Mouse (Mus musculus): Measurements from ENCODE around the gene Ralgps1. TPM values are rescaled to one million over a fixed set of nuclear protein-coding genes. Genes with fewer than 3 reads are reported as not detected.

Gene Ralgps1
- polyA plus RNA-seq, 1 experiment from 2014 or later: 14.6 TPM

DNA sequence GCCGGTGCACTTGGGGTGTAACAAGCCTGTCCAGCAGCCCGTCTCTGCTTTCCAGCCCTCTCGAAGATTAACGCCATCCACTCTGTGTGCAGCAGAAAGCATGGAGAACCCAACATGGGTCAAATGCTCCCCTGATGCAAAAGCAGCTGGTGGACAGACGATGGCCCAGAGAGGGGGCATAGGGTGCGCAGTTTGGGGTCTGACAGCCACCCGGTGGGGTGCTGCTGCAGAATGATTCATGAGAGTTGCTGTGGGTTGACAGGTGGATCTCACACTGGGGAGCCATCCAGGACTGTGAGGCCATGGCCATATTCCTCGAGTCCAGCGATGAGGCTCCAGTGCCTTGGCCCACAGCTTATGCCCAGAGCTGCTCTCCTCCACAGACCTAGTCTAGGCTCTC lies 234.0 kb downstream of the Ralgps1 start:
- Histone ChIP-seq H3K27me3 (ENCODE audit: control insufficient read depth, insufficient read depth, low read length) (peaks cover 3% of the 10 kb centered on the region; the same call in 1 of the 2 replicates), H3K36me3 (ENCODE audit: control insufficient read depth, insufficient read depth, low read length) (no peaks in the 10 kb centered on the region), H3K9ac (ENCODE audit: low read length) (no peak overlapping the region), H3K4me1 (ENCODE audit: control insufficient read depth, insufficient read depth, low read length) (no peaks in the 10 kb centered on the region), H3K4me2 (ENCODE audit: low read depth) (no peak overlapping the region), H3K4me3 (ENCODE audit: low read depth, low read length) (no peak overlapping the region), H3K9me3 (ENCODE audit: control insufficient read depth, low read length) (no peaks in the 10 kb centered on the region), H3K27ac (ENCODE audit: low read depth, low read length) (no peak overlapping the region)
- no peak for ATAC-seq (ENCODE audit: insufficient read depth, low FRiP score, low TSS enrichment)
- no peak for DNase-seq (ENCODE audit: low spot score)
- WGBS: 85% methylated on average over 9 of the region's 9 CpGs

DNA sequence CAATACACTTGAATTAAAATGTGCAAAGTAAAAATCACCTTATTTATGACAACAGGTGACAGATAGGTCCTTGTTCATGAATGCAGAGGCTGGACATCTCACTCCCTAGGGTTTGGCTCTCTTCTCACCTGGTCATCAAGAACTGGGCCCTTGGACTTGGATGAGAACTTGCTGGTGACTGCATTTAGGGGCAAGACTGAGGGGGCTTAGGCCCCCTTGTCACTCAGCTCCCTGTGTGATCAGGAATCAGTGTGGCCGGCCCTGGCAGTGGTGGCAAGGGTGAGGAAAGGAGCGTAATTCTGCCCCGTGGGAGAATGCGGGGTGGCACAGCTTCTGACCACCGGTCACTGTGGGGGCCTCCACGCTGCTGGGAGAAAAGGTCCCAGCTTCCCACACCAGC lies 234.9 kb downstream of the Ralgps1 start:
- no peak overlapping the region for H3K4me2 ChIP-seq (ENCODE audit: low read depth)
- H3K36me3 ChIP-seq (ENCODE audit: control insufficient read depth, insufficient read depth, low read length): no peaks in the 10 kb centered on the region
- no peak overlapping the region for H3K4me3 ChIP-seq (ENCODE audit: low read depth, low read length)
- no peak for ATAC-seq (ENCODE audit: insufficient read depth, low FRiP score, low TSS enrichment)
- peaks cover 8% of the 10 kb centered on the region; the same call in 1 of the 2 replicates for H3K27me3 ChIP-seq (ENCODE audit: control insufficient read depth, insufficient read depth, low read length)
- no peak for DNase-seq (ENCODE audit: low spot score)
- no peaks in the 10 kb centered on the region for H3K9me3 ChIP-seq (ENCODE audit: control insufficient read depth, low read length)
- H3K9ac ChIP-seq (ENCODE audit: low read length): no peak overlapping the region
- no peaks in the 10 kb centered on the region; the same call in 1 of the 2 replicates for H3K4me1 ChIP-seq (ENCODE audit: control insufficient read depth, insufficient read depth, low read length)
- 96% methylated on average over 6 of the region's 6 CpGs for WGBS
- no peak overlapping the region for H3K27ac ChIP-seq (ENCODE audit: low read depth, low read length)

DNA sequence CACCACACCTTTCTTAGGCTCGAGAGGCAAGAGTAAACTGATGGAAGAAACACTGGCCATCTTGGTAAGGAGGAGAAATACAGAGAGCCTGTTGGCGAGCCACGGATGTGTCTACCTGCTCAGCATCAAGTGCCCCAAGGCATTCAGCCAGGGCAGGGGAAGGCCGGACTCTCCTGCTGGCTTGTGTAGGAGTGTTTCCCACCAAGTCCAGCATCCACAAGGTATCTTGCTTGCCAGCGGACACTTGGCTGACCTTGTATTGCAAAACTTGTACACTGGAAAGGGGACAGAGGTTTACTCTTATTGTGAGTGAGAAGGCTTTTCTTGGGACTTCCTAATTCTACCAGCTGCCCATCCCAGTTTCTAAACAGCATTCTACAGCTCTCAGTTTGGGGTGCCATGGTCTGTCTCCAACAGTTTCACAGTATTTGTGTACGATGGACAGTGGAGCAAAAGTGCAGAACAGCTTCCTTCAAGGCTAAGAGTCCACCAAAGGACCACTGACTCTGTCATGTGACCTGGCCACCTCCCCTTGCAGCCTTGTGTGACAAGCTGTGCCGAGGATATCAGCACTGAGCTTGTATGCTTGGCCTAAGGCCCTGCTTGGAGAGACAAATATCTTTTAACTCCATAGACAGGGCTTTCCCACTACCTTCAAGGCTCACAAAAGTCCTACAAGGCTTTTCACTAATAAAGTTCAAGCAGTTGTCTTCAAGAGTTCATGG lies 236.4 kb downstream of the Ralgps1 start:
- Histone ChIP-seq H3K9me3 (ENCODE audit: control insufficient read depth, low read length) (no peaks in the 10 kb centered on the region), H3K27me3 (ENCODE audit: control insufficient read depth, insufficient read depth, low read length) (peaks cover 8% of the 10 kb centered on the region; the same call in 1 of the 2 replicates), H3K36me3 (ENCODE audit: control insufficient read depth, insufficient read depth, low read length) (no peaks in the 10 kb centered on the region), H3K4me3 (ENCODE audit: low read depth, low read length) (no peak overlapping the region), H3K4me1 (ENCODE audit: control insufficient read depth, insufficient read depth, low read length) (no peaks in the 10 kb centered on the region; the same call in none of the 2 replicates), H3K9ac (ENCODE audit: low read length) (no peak overlapping the region), H3K27ac (ENCODE audit: low read depth, low read length) (no peak overlapping the region), H3K4me2 (ENCODE audit: low read depth) (no peak overlapping the region)
- peak; percentile 2 for DNase-seq (ENCODE audit: low spot score)
- ATAC-seq (ENCODE audit: insufficient read depth, low FRiP score, low TSS enrichment): no peak
- 81% methylated on average over 7 of the region's 7 CpGs for WGBS

DNA sequence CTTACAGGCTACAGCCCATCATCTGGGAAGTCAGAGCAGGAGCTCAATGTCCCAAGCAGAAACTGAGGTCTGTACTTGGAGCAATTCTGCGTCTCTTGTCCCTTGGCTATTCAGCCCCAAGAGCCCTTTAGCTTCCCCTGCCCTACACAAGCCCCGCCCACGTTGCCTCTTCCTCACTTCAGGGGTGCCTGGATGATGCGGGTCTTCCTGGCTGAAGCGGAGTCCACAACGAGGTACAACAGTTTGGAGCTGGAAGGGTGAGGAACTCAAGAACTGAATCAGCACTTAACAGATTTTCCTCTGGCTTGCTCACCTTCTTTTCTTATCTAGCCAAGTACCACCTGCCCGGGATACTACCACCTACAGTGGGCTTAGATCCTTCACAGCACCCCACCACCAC lies 239.0 kb downstream of the Ralgps1 start:
- Histone ChIP-seq H3K4me1 (ENCODE audit: control insufficient read depth, insufficient read depth, low read length) (no peaks in the 10 kb centered on the region; the same call in none of the 2 replicates), H3K27me3 (ENCODE audit: control insufficient read depth, insufficient read depth, low read length) (peaks cover 15% of the 10 kb centered on the region; the same call in 1 of the 2 replicates), H3K27ac (ENCODE audit: low read depth, low read length) (no peak overlapping the region), H3K4me2 (ENCODE audit: low read depth) (no peak overlapping the region), H3K9me3 (ENCODE audit: control insufficient read depth, low read length) (no peaks in the 10 kb centered on the region), H3K9ac (ENCODE audit: low read length) (no peak overlapping the region), H3K4me3 (ENCODE audit: low read depth, low read length) (no peak overlapping the region), H3K36me3 (ENCODE audit: control insufficient read depth, insufficient read depth, low read length) (no peaks in the 10 kb centered on the region)
- no peak for DNase-seq (ENCODE audit: low spot score)
- ATAC-seq (ENCODE audit: insufficient read depth, low FRiP score, low TSS enrichment): no peak
- WGBS: 7% methylated on average over 7 of the region's 7 CpGs

DNA sequence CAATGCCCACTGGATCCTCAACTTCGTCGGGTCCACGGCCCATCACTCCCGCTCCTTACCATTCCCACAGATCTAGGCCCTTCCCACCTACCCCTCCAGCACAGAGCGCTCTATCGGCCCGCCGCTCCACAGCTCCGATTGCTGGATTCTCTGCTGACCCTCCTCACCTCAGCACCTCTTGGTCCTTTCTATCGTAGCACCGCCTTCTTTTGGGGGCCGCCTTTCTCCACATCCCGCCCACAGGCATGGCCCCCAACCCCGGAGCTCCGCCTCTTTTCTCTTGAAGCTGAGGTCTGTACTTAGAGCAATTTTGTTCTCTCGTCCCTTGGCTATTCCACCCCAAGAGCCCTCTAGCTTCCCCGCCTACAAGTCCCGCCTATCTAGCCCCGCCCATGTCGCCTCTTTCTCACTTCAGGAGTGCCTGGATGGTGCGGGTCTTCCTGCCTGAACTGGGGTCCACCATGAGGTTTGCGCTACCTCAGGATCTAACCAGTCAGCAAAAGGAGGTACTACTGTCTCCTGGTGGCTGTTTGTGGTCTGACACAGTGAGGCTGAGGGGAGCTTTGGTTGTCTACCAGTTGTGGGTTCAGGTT lies 239.7 kb downstream of the Ralgps1 start, which contains the start of gene Garnl3:
Gene Garnl3, minus strand, starts transcription at position 155 of the 593 bp plus-strand sequence.
- Histone ChIP-seq H3K9ac (ENCODE audit: low read length) (peak within 1 kb of the TSS; percentile 2; the same call in 1 of the 2 replicates), H3K27me3 (ENCODE audit: control insufficient read depth, insufficient read depth, low read length) (peaks cover 15% of the 10 kb centered on the region; the same call in 1 of the 2 replicates), H3K4me2 (ENCODE audit: low read depth) (peak within 1 kb of the TSS; percentile 98), H3K9me3 (ENCODE audit: control insufficient read depth, low read length) (no peaks in the 10 kb centered on the region), H3K4me1 (ENCODE audit: control insufficient read depth, insufficient read depth, low read length) (no peaks in the 10 kb centered on the region; the same call in none of the 2 replicates), H3K4me3 (ENCODE audit: low read depth, low read length) (peak within 1 kb of the TSS; percentile 61), H3K27ac (ENCODE audit: low read depth, low read length) (no peak within 1 kb of the TSS), H3K36me3 (ENCODE audit: control insufficient read depth, insufficient read depth, low read length) (no peaks in the 10 kb centered on the region)
- DNase-seq (ENCODE audit: low spot score) (peak; percentile 52), ATAC-seq (ENCODE audit: insufficient read depth, low FRiP score, low TSS enrichment) (peak; percentile 46)
- under 1% methylated on average over 22 of the region's 22 CpGs for WGBS

DNA sequence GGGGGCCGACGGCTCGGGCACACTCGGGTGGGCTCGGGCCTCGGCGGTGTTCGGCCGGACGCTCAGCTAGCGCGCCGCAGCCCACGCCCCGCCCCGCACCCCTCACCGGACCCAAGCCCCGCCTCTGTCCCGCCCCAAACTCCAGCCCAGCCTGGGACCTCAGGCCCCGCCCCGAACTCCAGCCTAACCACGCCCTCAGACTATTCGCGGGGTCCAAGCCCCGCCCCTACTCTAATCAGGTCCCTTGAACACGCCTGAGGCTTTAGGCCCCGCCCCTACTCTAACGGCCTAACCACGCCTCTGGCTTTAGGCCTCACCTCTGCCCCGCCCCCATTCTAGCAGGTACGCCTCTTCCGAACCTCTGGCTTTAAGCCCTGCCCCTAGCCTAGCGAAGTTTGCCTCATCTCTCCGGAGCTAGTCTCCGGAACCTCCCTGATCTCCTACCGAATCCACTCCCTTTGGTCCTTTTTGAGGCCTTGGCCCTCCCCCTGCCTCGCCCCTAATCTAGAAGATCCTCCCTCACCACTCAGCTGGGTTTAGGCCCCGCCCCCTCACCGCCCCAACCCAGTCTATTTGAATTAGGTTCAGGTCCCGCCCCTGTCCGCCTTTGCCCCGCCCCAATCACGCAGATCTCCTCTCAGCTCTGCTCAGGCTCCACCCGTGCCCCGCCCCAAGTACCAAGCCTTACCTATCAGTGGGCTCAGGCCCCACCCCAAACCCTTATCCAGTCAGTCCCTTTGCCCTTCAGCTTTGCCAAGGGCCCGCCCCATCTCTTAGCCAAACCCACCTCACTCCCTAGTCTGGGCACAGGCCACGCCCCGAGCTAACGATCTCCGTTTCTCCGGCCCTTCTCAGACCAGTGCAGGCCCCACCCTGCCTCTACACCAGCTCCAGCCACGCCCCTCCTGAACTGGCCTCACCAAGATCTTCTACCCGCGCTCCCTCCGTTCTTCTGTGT lies 240.5 kb downstream of the Ralgps1 start:
- H3K36me3 ChIP-seq (ENCODE audit: control insufficient read depth, insufficient read depth, low read length): no peaks in the 10 kb centered on the region
- peaks cover 15% of the 10 kb centered on the region; the same call in 1 of the 2 replicates for H3K27me3 ChIP-seq (ENCODE audit: control insufficient read depth, insufficient read depth, low read length)
- ATAC-seq (ENCODE audit: insufficient read depth, low FRiP score, low TSS enrichment): peak; percentile 90
- no peaks in the 10 kb centered on the region for H3K9me3 ChIP-seq (ENCODE audit: control insufficient read depth, low read length)
- H3K4me1 ChIP-seq (ENCODE audit: control insufficient read depth, insufficient read depth, low read length): no peaks in the 10 kb centered on the region; the same call in none of the 2 replicates
- peak overlapping the region; percentile 98 for H3K4me2 ChIP-seq (ENCODE audit: low read depth)
- DNase-seq (ENCODE audit: low spot score): peak; percentile 97
- peak overlapping the region; percentile 61 for H3K4me3 ChIP-seq (ENCODE audit: low read depth, low read length)
- H3K9ac ChIP-seq (ENCODE audit: low read length): peak overlapping the region; percentile 64
- WGBS: under 1% methylated on average over 51 of the region's 55 CpGs
- H3K27ac ChIP-seq (ENCODE audit: low read depth, low read length): no peak overlapping the region; the same call in 1 of the 2 replicates

DNA sequence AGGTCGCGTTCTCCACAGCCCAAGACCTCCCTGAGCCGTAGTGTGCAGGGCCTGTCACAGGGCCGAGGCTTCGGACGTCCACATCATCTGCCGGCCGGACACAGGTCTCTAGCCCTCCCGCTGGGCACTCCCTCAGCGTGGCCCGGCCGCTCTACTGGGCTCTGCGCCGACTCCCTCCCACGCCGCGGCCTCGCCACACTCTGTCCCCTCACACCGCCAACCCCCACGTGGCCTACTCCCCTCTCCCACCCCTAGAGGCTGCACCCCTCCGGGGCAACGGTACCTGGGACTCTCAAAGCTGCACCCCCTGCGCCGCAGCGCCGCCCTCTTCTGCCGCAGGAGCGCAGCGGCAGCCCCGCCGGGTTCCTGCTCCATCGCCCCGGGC lies 241.2 kb downstream of the Ralgps1 start:
- under 1% methylated on average over 32 of the region's 33 CpGs for WGBS
- peak overlapping the region; percentile 98 for H3K4me2 ChIP-seq (ENCODE audit: low read depth)
- no peak for DNase-seq (ENCODE audit: low spot score)
- H3K9ac ChIP-seq (ENCODE audit: low read length): peak overlapping the region; percentile 64
- no peaks in the 10 kb centered on the region for H3K9me3 ChIP-seq (ENCODE audit: control insufficient read depth, low read length)
- H3K4me1 ChIP-seq (ENCODE audit: control insufficient read depth, insufficient read depth, low read length): no peaks in the 10 kb centered on the region; the same call in none of the 2 replicates
- peak overlapping the region; percentile 61 for H3K4me3 ChIP-seq (ENCODE audit: low read depth, low read length)
- H3K36me3 ChIP-seq (ENCODE audit: control insufficient read depth, insufficient read depth, low read length): no peaks in the 10 kb centered on the region
- H3K27ac ChIP-seq (ENCODE audit: low read depth, low read length): no peak overlapping the region; the same call in 1 of the 2 replicates
- H3K27me3 ChIP-seq (ENCODE audit: control insufficient read depth, insufficient read depth, low read length): peaks cover 15% of the 10 kb centered on the region; the same call in 1 of the 2 replicates
- ATAC-seq (ENCODE audit: insufficient read depth, low FRiP score, low TSS enrichment): peak; percentile 55

DNA sequence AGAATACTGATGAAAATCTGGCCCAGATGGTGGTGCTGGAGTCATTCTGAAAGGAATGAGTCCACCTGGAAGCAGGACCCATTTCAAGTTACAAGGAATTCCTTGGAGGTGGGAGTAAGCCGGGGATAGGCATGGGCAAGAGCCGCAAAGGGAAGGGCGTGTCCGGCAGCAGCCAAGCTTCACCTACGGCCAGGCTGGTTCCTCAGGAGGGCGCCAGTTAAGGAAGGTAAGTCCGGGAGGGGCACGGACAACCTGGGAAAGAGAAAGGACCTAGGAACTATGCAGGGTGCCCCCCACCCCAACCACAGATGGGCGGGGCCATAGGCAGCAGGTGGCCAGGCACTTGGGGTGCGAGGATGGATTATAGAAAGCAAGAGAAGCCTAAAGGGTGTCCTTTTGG lies 241.6 kb downstream of the Ralgps1 start:
- Histone ChIP-seq H3K36me3 (ENCODE audit: control insufficient read depth, insufficient read depth, low read length) (no peaks in the 10 kb centered on the region), H3K27ac (ENCODE audit: low read depth, low read length) (no peak overlapping the region), H3K9me3 (ENCODE audit: control insufficient read depth, low read length) (no peaks in the 10 kb centered on the region), H3K27me3 (ENCODE audit: control insufficient read depth, insufficient read depth, low read length) (peaks cover 15% of the 10 kb centered on the region; the same call in 1 of the 2 replicates), H3K4me1 (ENCODE audit: control insufficient read depth, insufficient read depth, low read length) (no peaks in the 10 kb centered on the region; the same call in none of the 2 replicates), H3K4me2 (ENCODE audit: low read depth) (peak overlapping the region; percentile 98), H3K9ac (ENCODE audit: low read length) (peak overlapping the region; percentile 64), H3K4me3 (ENCODE audit: low read depth, low read length) (peak overlapping the region; percentile 61)
- 3% methylated on average over 10 of the region's 10 CpGs for WGBS
- ATAC-seq (ENCODE audit: insufficient read depth, low FRiP score, low TSS enrichment) (no peak), DNase-seq (ENCODE audit: low spot score) (peak; percentile 23)

Data from neural tube, embryonic 11.5 days (tissue).